In the genomic region with DNA sequence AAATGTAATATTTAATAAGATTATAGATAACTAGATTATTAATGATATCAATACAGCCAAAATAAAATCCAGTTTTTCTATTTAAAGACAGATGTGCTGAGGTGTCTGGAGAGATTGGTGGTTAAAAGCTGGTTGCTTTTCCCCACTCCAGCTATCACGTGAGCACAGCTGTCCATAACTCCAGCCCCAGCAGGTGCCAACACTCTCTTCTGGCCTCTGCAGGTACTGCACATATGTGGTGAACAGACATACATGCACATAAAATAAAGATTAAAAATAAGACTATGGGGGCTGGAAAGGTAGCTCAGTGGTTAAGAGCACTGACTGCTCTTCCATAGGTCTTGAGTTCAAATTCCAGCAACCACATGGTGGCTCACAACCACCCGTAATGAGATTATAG, we compare ENCODE assay signal across 19 mouse cellular contexts.
"Had no signal": no experiment of that assay in that cellular context is flagged by ENCODE, and none has a peak within 500 bp of the region (broad histone marks: within the 10 kb centered on the region; RNA-seq: fewer than 3 reads in every experiment).

No protein-coding gene starts in this region.

- H3K27ac ChIP-seq: liver, embryonic 12.5 days; liver, embryonic 14.5 days; lung, embryonic 15.5 days; macrophage; midbrain, embryonic 12.5 days; neural tube, embryonic 12.5 days had no signal

- H3K4me2 ChIP-seq: liver, embryonic 12.5 days; lung, embryonic 15.5 days; midbrain, embryonic 12.5 days; neural tube, embryonic 12.5 days had no signal

- DNase-seq: lung, adult 2 months; lung, postnatal 14 days; lung, postnatal 36 days; midbrain, embryonic 14.5 days; retina, postnatal 1 day; right cerebral cortex, adult 18-20 months; right cerebral cortex, postnatal 25 days; right cerebral cortex, postnatal 4 days; spleen, adult 18-20 months; thymus, adult 18-20 months; thymus, postnatal 14 days; thymus, postnatal 36 days had no signal

- H3K4me1 ChIP-seq: liver, embryonic 12.5 days; lung, embryonic 15.5 days had no signal

- H3K4me3 ChIP-seq: liver, embryonic 12.5 days; lung, embryonic 15.5 days; midbrain, embryonic 12.5 days; neural tube, embryonic 12.5 days had no signal

- H3K9me3 ChIP-seq: liver, embryonic 12.5 days; lung, embryonic 15.5 days; midbrain, embryonic 12.5 days; neural tube, embryonic 12.5 days had no signal

- H3K27me3 ChIP-seq: liver, embryonic 12.5 days; lung, embryonic 15.5 days; midbrain, embryonic 12.5 days; neural tube, embryonic 12.5 days had no signal

- ATAC-seq: liver, embryonic 12.5 days; lung, postnatal 0 days had no signal

- H3K9ac ChIP-seq: liver, embryonic 12.5 days; liver, embryonic 14.5 days; lung, embryonic 15.5 days; midbrain, embryonic 12.5 days; neural tube, embryonic 12.5 days had no signal
